Mouse (Mus musculus): ENCODE results near the gene Hmox1.

DNA sequence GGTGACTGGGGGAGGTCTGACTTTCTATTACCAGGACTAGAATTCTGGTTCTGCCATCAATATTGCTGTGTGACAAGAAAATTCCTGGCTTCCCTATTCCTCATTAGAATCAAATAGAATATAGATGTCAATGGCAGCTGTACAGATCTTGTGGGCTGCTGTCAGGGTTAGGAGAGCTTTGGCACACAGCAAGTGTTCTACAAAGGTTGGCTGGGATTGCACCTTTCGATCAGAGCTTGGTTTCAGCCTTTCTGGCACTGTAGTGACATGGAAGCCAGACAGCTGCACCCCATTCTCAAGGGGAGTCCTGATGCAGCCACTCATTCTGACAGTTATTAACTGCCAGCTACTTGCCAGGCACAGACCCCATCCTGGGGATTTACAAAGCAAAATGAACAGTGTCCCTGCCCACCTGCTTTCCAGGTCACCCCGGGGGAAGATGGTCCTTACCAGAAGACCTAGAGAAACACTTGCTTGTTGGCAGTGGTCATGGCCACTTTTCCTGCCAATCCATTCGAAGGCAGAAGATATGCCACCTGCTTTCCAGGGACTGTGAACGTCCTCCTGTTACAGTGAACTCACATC lies 2.5 kb upstream of the Hmox1 start:
- TF ChIP-seq EP300 (IDR thresholded peaks at IDR 0.05; ENCODE audit: low read depth), result no peak
- TF ChIP-seq CTCF (IDR thresholded peaks at IDR 0.05; ENCODE audit: low read depth), result no peak

Measured in liver, embryonic 14.5 days (tissue).